9 mouse cellular contexts compared by ENCODE assay signal in the genomic region with DNA sequence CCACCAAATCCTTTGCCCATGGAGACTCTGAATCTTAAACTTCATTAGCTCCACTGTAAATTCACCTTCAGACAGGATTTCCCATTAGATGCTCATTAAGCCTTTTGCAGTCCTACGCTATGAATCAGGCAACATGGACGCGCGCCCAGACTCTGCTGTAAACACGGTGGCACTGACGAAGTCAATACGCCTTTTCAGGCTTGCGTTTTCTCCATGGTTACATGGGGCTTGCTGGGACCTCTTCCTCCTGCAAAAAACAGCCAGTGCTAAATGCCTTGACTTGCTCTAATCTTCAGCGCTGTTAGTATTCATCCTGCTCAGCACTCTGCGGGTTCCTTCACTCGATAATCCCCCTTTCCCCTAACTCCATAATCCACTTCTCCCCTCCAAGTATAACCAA.
DNase-seq lines count a peak whose midpoint lies in the region; ATAC-seq and TF ChIP-seq lines count a peak whose summit lies in the region.
"Had no signal": no experiment of that assay in that cellular context is flagged by ENCODE, and none has a peak within 500 bp of the region (broad histone marks: within the 10 kb centered on the region; RNA-seq: fewer than 3 reads in every experiment).

No protein-coding gene starts in this region.

- 28% methylated on average over 11 of the region's 11 CpGs for WGBS in heart, embryonic 10.5 days
- WGBS in forebrain, embryonic 12.5 days = 7% methylated on average over 11 of the region's 11 CpGs
- 17% methylated on average over 11 of the region's 11 CpGs for WGBS in stomach, postnatal 0 days
- WGBS in kidney, embryonic 15.5 days = 60% methylated on average over 11 of the region's 11 CpGs

- no peaks in the 10 kb centered on the region for H3K9me3 ChIP-seq in heart, embryonic 10.5 days
- H3K9me3 ChIP-seq in forebrain, embryonic 12.5 days = no peaks in the 10 kb centered on the region
- no peaks in the 10 kb centered on the region for H3K9me3 ChIP-seq in stomach, postnatal 0 days (ENCODE audit: control insufficient read depth, low read length)
- no peaks in the 10 kb centered on the region for H3K9me3 ChIP-seq in kidney, embryonic 15.5 days (replicated peaks)

- no peak for TF ChIP-seq CTCF in stomach, postnatal 0 days (IDR thresholded peaks at IDR 0.05; ENCODE audit: low read depth)

- H3K27me3 ChIP-seq in heart, embryonic 10.5 days (ENCODE audit: insufficient read depth, poor library complexity, severe bottlenecking) = no peaks in the 10 kb centered on the region
- H3K27me3 ChIP-seq in forebrain, embryonic 12.5 days = no peaks in the 10 kb centered on the region
- H3K27me3 ChIP-seq in stomach, postnatal 0 days (ENCODE audit: control insufficient read depth, insufficient read depth, low read length) = no peaks in the 10 kb centered on the region
- H3K27me3 ChIP-seq in kidney, embryonic 15.5 days = no peaks in the 10 kb centered on the region

- TF ChIP-seq EP300 in stomach, postnatal 0 days (optimal IDR thresholded peaks at IDR 0.05) = no peak

- no peak for DNase-seq in heart, embryonic 10.5 days (ENCODE audit: low spot score)
- no peak for DNase-seq in heart, adult 9 months (ENCODE audit: low spot score in 2 of 2)
- peak; percentile 73 to 90 for DNase-seq in layer of hippocampus, adult 18-20 months (ENCODE audit: low spot score in 2 of 2)
- peak; percentile 27 for DNase-seq in lung, postnatal 36 days
- DNase-seq in stomach, postnatal 0 days (ENCODE audit: low spot score) = peak; percentile 35
- no peak for DNase-seq in liver

- H3K36me3 ChIP-seq in heart, embryonic 10.5 days = no peaks in the 10 kb centered on the region
- H3K36me3 ChIP-seq in forebrain, embryonic 12.5 days (replicated peaks) = no peaks in the 10 kb centered on the region
- H3K36me3 ChIP-seq in stomach, postnatal 0 days (ENCODE audit: control insufficient read depth, insufficient read depth, low read length) = no peaks in the 10 kb centered on the region
- H3K36me3 ChIP-seq in kidney, embryonic 15.5 days = no peaks in the 10 kb centered on the region

- H3K27ac ChIP-seq in heart, embryonic 10.5 days = no peak overlapping the region
- H3K27ac ChIP-seq in forebrain, embryonic 12.5 days = 0 out of 2 replicates have a peak overlapping the region, but pooled peaks have one; percentile 9
- H3K27ac ChIP-seq in stomach, postnatal 0 days (replicated peaks) = no peak overlapping the region
- H3K27ac ChIP-seq in kidney, embryonic 15.5 days = no peak overlapping the region

- ATAC-seq in forebrain, embryonic 12.5 days (ENCODE audit: low FRiP score) = peak; percentile 87
- ATAC-seq in stomach, postnatal 0 days (ENCODE audit: low FRiP score, low TSS enrichment) = peak; percentile 64; the same call in 1 of the 2 replicates
- ATAC-seq in kidney, embryonic 15.5 days (replicated peaks; ENCODE audit: low FRiP score) = no peak

- H3K4me1 ChIP-seq in heart, embryonic 10.5 days = peaks cover 3% of the 10 kb centered on the region; the same call in 1 of the 2 replicates
- peaks cover 18% of the 10 kb centered on the region for H3K4me1 ChIP-seq in forebrain, embryonic 12.5 days
- H3K4me1 ChIP-seq in stomach, postnatal 0 days (replicated peaks; ENCODE audit: control insufficient read depth, insufficient read depth) = no peaks in the 10 kb centered on the region
- H3K4me1 ChIP-seq in kidney, embryonic 15.5 days = peaks cover 8% of the 10 kb centered on the region; the same call in 1 of the 2 replicates

- H3K4me3 ChIP-seq in heart, embryonic 10.5 days = peak overlapping the region; percentile 27; the same call in 1 of the 2 replicates
- H3K4me3 ChIP-seq in forebrain, embryonic 12.5 days (replicated peaks) = peak overlapping the region; percentile 13; the same call in 1 of the 2 replicates
- H3K4me3 ChIP-seq in stomach, postnatal 0 days (ENCODE audit: low read depth, low read length) = no peak overlapping the region
- no peak overlapping the region for H3K4me3 ChIP-seq in kidney, embryonic 15.5 days (replicated peaks)
- H3K4me3 ChIP-seq: myocyte had no signal

- no peak overlapping the region for H3K9ac ChIP-seq in forebrain, embryonic 12.5 days
- H3K9ac ChIP-seq in stomach, postnatal 0 days (ENCODE audit: low read length) = no peak overlapping the region
- no peak overlapping the region for H3K9ac ChIP-seq in kidney, embryonic 15.5 days

- peak overlapping the region; percentile 36 for H3K4me2 ChIP-seq in forebrain, embryonic 12.5 days
- peak overlapping the region; percentile 11 for H3K4me2 ChIP-seq in stomach, postnatal 0 days (replicated peaks; ENCODE audit: low read depth)
- H3K4me2 ChIP-seq in kidney, embryonic 15.5 days = no peak overlapping the region

Comparison
In these comparisons a context has a peak if more than half of its experiments do, and no peak if none do; other contexts are left out.
1. DNase-seq: peak in layer of hippocampus, adult 18-20 months (2 of 2), lung, postnatal 36 days (single experiment) and stomach, postnatal 0 days (single experiment); none in heart, embryonic 10.5 days (single experiment), heart, adult 9 months (0 of 2) and liver (single experiment).
2. H3K4me3 ChIP-seq: peak in heart, embryonic 10.5 days (single experiment) and forebrain, embryonic 12.5 days (single experiment); none in stomach, postnatal 0 days (single experiment) and kidney, embryonic 15.5 days (single experiment).